Mouse (Mus musculus): ENCODE results near the gene Fbxl16. TPM values are rescaled to one million over a fixed set of nuclear protein-coding genes. Genes with fewer than 3 reads are reported as not detected.

Gene Fbxl16
- polyA plus RNA-seq, 1 experiment from 2014 or later, result 15.0 TPM

DNA sequence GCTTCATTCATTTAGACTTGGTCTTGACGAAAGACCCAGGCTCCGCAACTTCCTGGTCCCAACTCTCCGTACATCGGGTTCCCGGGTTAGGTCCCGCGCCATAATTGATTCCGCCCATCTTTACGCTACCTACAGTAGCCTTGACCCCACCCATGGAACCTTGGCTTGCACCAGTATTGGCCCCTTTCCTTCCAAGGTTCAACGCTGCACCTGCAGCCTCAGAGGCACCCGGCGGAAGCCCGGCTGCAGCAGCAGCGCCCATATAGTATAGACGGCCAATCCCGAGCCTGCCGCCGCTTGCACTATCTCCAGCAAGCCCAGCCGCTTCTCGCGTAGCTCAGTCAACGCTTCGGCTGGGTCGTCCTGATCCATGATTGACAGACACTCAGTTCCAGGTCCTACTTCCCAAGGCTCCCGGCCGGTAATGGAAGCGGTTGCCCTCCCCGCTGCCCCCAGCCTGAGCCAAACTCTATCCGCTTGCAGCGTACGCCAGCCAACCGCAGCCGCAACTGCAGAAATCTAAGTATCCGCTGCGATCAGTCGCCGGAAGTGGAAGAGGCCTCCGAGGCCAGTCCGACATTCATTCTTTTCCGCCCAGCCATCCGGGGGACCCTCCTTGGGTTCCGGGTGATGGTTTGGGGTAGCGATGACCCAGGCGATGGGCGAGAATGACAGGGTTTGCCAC is 16.9 kb upstream of the Fbxl16 start:
- Histone ChIP-seq H3K27ac (ENCODE audit: low read depth, low read length) (peak overlapping the region; percentile 94), H3K9ac (ENCODE audit: low read depth, low read length) (peak overlapping the region; percentile 88), H3K4me3 (ENCODE audit: low read depth, low read length) (peak overlapping the region; percentile 78), H3K4me2 (replicated peaks; ENCODE audit: low read depth, low read length) (peak overlapping the region; percentile 88), H3K36me3 (ENCODE audit: control insufficient read depth, insufficient read depth, low read length) (no peaks in the 10 kb centered on the region; the same call in 1 of the 2 replicates), H3K27me3 (ENCODE audit: control insufficient read depth, insufficient read depth, low read length) (no peaks in the 10 kb centered on the region), H3K9me3 (ENCODE audit: control insufficient read depth, low read length) (no peaks in the 10 kb centered on the region), H3K4me1 (replicated peaks; ENCODE audit: control insufficient read depth, insufficient read depth, low read length) (peaks cover 23% of the 10 kb centered on the region)
- DNase-seq (ENCODE audit: low spot score) (peak; percentile 90), ATAC-seq (ENCODE audit: low FRiP score) (peak; percentile 41)
- under 1% methylated on average over 45 of the region's 45 CpGs for WGBS

GRCm38 (mm10) chr17:25792615-25793014 is 16.3 kb upstream of the Fbxl16 start, which contains the start of gene Fam173a:
TSS of gene Fam173a (minus strand) at chr17:25792901.
- whole genome bisulfite sequencing, result under 1% methylated on average over 14 of the region's 14 CpGs
- no peaks in the 10 kb centered on the region for H3K27me3 ChIP-seq (ENCODE audit: control insufficient read depth, insufficient read depth, low read length)
- DNase-seq (ENCODE audit: low spot score) (no peak), ATAC-seq (ENCODE audit: low FRiP score) (0 out of 2 replicates have a peak, but pooled peaks have one; percentile 46)
- peak within 1 kb of the TSS; percentile 88 for H3K9ac ChIP-seq (ENCODE audit: low read depth, low read length)
- no peaks in the 10 kb centered on the region for H3K9me3 ChIP-seq (ENCODE audit: control insufficient read depth, low read length)
- no peaks in the 10 kb centered on the region for H3K36me3 ChIP-seq (ENCODE audit: control insufficient read depth, insufficient read depth, low read length)
- H3K27ac ChIP-seq (ENCODE audit: low read depth, low read length), result peak within 1 kb of the TSS; percentile 94
- peaks cover 23% of the 10 kb centered on the region for H3K4me1 ChIP-seq (replicated peaks; ENCODE audit: control insufficient read depth, insufficient read depth, low read length)
- peak within 1 kb of the TSS; percentile 95 for H3K4me2 ChIP-seq (replicated peaks; ENCODE audit: low read depth, low read length)
- H3K4me3 ChIP-seq (ENCODE audit: low read depth, low read length), result peak within 1 kb of the TSS; percentile 78

DNA sequence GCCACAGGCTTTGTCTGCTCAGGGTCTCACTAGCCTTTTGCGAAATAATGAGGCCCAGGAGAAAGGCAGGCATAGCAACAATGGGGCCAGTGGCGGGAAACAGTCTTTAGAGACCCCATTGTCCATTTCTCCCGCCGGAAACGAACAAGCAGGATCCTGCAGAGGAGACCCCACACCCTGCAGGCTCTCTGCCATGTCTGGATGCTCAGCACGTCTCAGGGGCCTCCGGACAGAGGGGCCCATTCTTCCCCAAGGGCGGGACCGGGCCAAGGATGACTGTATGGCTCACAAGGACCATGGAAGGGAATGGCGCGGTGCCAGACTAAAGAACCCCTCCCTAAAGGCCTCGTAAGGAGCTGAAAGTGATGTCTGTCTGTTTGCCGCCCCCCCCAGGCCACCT is 14.7 kb upstream of the Fbxl16 start:
- ATAC-seq (ENCODE audit: low FRiP score) (peak; percentile 30; the same call in 1 of the 2 replicates), DNase-seq (ENCODE audit: low spot score) (peak; percentile 64)
- H3K4me2 ChIP-seq (replicated peaks; ENCODE audit: low read depth, low read length), result peak overlapping the region; percentile 95
- H3K4me3 ChIP-seq (ENCODE audit: low read depth, low read length), result peak overlapping the region; percentile 80; the same call in 1 of the 2 replicates
- 29% methylated on average over 13 of the region's 13 CpGs for WGBS
- H3K4me1 ChIP-seq (replicated peaks; ENCODE audit: control insufficient read depth, insufficient read depth, low read length), result peaks cover 23% of the 10 kb centered on the region
- no peaks in the 10 kb centered on the region for H3K36me3 ChIP-seq (ENCODE audit: control insufficient read depth, insufficient read depth, low read length)
- H3K27ac ChIP-seq (ENCODE audit: low read depth, low read length), result peak overlapping the region; percentile 94
- H3K9ac ChIP-seq (ENCODE audit: low read depth, low read length), result peak overlapping the region; percentile 29
- H3K9me3 ChIP-seq (ENCODE audit: control insufficient read depth, low read length), result no peaks in the 10 kb centered on the region
- H3K27me3 ChIP-seq (ENCODE audit: control insufficient read depth, insufficient read depth, low read length), result no peaks in the 10 kb centered on the region

DNA sequence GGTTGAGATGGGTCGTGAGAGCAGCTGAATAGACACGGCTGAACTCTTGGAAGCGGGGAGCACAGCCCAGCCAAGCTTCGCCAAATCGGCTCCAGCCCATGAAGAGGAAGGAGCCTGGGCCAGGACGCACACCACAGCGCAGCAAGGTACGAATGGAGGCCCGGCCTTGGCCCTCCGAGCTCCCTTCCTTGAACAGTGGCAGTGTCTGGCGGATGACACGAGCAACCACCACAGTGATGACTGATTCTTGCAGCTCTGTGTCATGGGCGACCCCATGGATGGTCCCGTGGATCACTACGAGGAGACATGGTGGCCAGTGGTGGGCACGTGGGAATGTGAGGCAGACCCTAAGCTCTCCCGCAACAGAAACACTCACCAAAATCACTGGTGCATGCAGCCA is 13.9 kb upstream of the Fbxl16 start:
- ATAC-seq (ENCODE audit: low FRiP score) (no peak), DNase-seq (ENCODE audit: low spot score) (no peak)
- H3K4me3 ChIP-seq (ENCODE audit: low read depth, low read length), result peak overlapping the region; percentile 80
- 48% methylated on average over 17 of the region's 17 CpGs for WGBS
- no peaks in the 10 kb centered on the region for H3K9me3 ChIP-seq (ENCODE audit: control insufficient read depth, low read length)
- no peaks in the 10 kb centered on the region for H3K36me3 ChIP-seq (ENCODE audit: control insufficient read depth, insufficient read depth, low read length)
- peak overlapping the region; percentile 95 for H3K4me2 ChIP-seq (replicated peaks; ENCODE audit: low read depth, low read length)
- peaks cover 23% of the 10 kb centered on the region for H3K4me1 ChIP-seq (replicated peaks; ENCODE audit: control insufficient read depth, insufficient read depth, low read length)
- peak overlapping the region; percentile 94 for H3K27ac ChIP-seq (ENCODE audit: low read depth, low read length)
- no peaks in the 10 kb centered on the region for H3K27me3 ChIP-seq (ENCODE audit: control insufficient read depth, insufficient read depth, low read length)
- H3K9ac ChIP-seq (ENCODE audit: low read depth, low read length), result peak overlapping the region; percentile 82

DNA sequence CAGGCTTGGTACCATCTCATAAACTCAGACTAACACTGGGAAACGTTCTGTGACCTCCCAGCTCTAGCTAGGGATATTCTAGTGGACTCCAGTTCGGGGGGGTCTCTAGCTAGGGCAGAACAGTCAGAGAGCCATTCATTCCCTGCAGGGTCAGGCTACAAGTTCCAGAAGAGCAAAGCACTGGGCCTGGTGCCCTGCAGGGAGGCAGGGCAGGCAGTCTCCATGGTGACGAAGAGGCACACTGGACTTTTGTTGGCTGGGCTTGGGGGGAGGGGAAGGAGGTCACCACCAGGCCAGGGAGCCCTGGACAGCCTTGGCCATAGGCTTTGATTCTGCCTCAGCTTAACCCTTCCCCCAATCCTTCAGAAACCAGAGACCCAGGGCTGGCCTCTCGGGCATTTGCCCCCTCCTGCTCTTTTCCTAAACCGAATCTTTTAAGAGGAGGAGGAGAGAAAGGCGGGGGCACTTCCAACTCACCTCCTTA is 13.2 kb upstream of the Fbxl16 start, which contains the start of gene AC134908.4:
Gene AC134908.4, minus strand, starts transcription at position 51 of the 484 bp plus-strand sequence.
- ATAC-seq (ENCODE audit: low FRiP score) (peak; percentile 48; the same call in 1 of the 2 replicates), DNase-seq (ENCODE audit: low spot score) (peak; percentile 78)
- Histone ChIP-seq H3K4me3 (ENCODE audit: low read depth, low read length) (peak within 1 kb of the TSS; percentile 80), H3K9me3 (ENCODE audit: control insufficient read depth, low read length) (no peaks in the 10 kb centered on the region), H3K27me3 (ENCODE audit: control insufficient read depth, insufficient read depth, low read length) (no peaks in the 10 kb centered on the region), H3K4me1 (replicated peaks; ENCODE audit: control insufficient read depth, insufficient read depth, low read length) (peaks cover 23% of the 10 kb centered on the region), H3K4me2 (replicated peaks; ENCODE audit: low read depth, low read length) (peak within 1 kb of the TSS; percentile 95), H3K9ac (ENCODE audit: low read depth, low read length) (peak within 1 kb of the TSS; percentile 82), H3K27ac (ENCODE audit: low read depth, low read length) (peak within 1 kb of the TSS; percentile 94), H3K36me3 (ENCODE audit: control insufficient read depth, insufficient read depth, low read length) (no peaks in the 10 kb centered on the region)
- 2% methylated on average over 6 of the region's 6 CpGs for WGBS

- 0% methylated on average over 37 of the region's 37 CpGs for WGBS
- DNase-seq (ENCODE audit: low spot score) (peak; percentile 56), ATAC-seq (ENCODE audit: low FRiP score) (no peak)
- peak overlapping the region; percentile 95 for H3K4me2 ChIP-seq (replicated peaks; ENCODE audit: low read depth, low read length)
- H3K4me1 ChIP-seq (replicated peaks; ENCODE audit: control insufficient read depth, insufficient read depth, low read length), result peaks cover 21% of the 10 kb centered on the region
- peak overlapping the region; percentile 82 for H3K9ac ChIP-seq (ENCODE audit: low read depth, low read length)
- peak overlapping the region; percentile 80 for H3K4me3 ChIP-seq (ENCODE audit: low read depth, low read length)
- no peaks in the 10 kb centered on the region for H3K27me3 ChIP-seq (ENCODE audit: control insufficient read depth, insufficient read depth, low read length)
- H3K27ac ChIP-seq (ENCODE audit: low read depth, low read length), result peak overlapping the region; percentile 94
- no peaks in the 10 kb centered on the region for H3K36me3 ChIP-seq (ENCODE audit: control insufficient read depth, insufficient read depth, low read length)
- H3K9me3 ChIP-seq (ENCODE audit: control insufficient read depth, low read length), result no peaks in the 10 kb centered on the region
These were observed 12.6 kb upstream of the Fbxl16 start for GRCm38 (mm10) chr17:25796211-25796771.

GRCm38 (mm10) chr17:25796951-25797369 is 11.9 kb upstream of the Fbxl16 start, which contains the start of gene Metrn:
TSS of gene Metrn (minus strand) at chr17:25797136.
- peak within 1 kb of the TSS; percentile 94 for H3K27ac ChIP-seq (ENCODE audit: low read depth, low read length)
- H3K4me1 ChIP-seq (replicated peaks; ENCODE audit: control insufficient read depth, insufficient read depth, low read length), result peaks cover 18% of the 10 kb centered on the region
- H3K27me3 ChIP-seq (ENCODE audit: control insufficient read depth, insufficient read depth, low read length), result no peaks in the 10 kb centered on the region
- DNase-seq (ENCODE audit: low spot score) (peak; percentile 93), ATAC-seq (ENCODE audit: low FRiP score) (peak; percentile 67)
- under 1% methylated on average over 23 of the region's 35 CpGs for WGBS
- peak within 1 kb of the TSS; percentile 82 for H3K9ac ChIP-seq (ENCODE audit: low read depth, low read length)
- no peaks in the 10 kb centered on the region for H3K9me3 ChIP-seq (ENCODE audit: control insufficient read depth, low read length)
- peak within 1 kb of the TSS; percentile 80 for H3K4me3 ChIP-seq (ENCODE audit: low read depth, low read length)
- no peaks in the 10 kb centered on the region for H3K36me3 ChIP-seq (ENCODE audit: control insufficient read depth, insufficient read depth, low read length)
- peak within 1 kb of the TSS; percentile 95 for H3K4me2 ChIP-seq (replicated peaks; ENCODE audit: low read depth, low read length)

- ATAC-seq (ENCODE audit: low FRiP score) (no peak), DNase-seq (ENCODE audit: low spot score) (peak; percentile 82)
- Histone ChIP-seq H3K27ac (ENCODE audit: low read depth, low read length) (no peak overlapping the region), H3K9me3 (ENCODE audit: control insufficient read depth, low read length) (no peaks in the 10 kb centered on the region), H3K36me3 (ENCODE audit: control insufficient read depth, insufficient read depth, low read length) (no peaks in the 10 kb centered on the region), H3K27me3 (ENCODE audit: control insufficient read depth, insufficient read depth, low read length) (no peaks in the 10 kb centered on the region), H3K9ac (ENCODE audit: low read depth, low read length) (no peak overlapping the region), H3K4me1 (replicated peaks; ENCODE audit: control insufficient read depth, insufficient read depth, low read length) (peaks cover 15% of the 10 kb centered on the region), H3K4me3 (ENCODE audit: low read depth, low read length) (no peak overlapping the region), H3K4me2 (replicated peaks; ENCODE audit: low read depth, low read length) (no peak overlapping the region)
- WGBS, result 9% methylated on average over 6 of the region's 6 CpGs
These were observed 7.9 kb upstream of the Fbxl16 start for GRCm38 (mm10) chr17:25801029-25801428.

Data from hindbrain, embryonic 11.5 days (tissue).